ENCODE assay signal across 15 mouse cellular contexts in the genomic region with DNA sequence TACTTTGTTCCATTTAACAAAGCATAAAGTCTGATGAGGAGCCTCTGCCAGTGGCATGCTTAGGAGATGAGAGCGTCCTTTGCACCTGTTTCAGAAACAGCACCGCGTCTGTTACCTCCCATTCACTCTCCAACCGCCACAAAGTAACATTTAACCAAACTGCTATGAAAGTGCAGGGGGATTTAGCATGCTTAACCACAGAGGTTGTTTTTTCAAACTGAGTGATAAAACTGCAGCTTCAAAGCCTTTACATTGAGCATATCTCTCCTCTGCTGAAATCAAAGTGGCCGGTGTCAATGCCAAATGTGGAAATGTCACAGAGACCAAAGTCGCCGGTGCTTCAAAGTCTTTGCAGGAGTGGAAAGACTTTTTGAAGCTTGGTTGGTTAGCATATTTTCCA. TPM values are rescaled to one million over a fixed set of nuclear protein-coding genes. Genes with fewer than 3 reads are reported as not detected.
DNase-seq lines count a peak whose midpoint lies in the region; ATAC-seq lines count a peak whose summit lies in the region.
"Had no signal": no experiment of that assay in that cellular context is flagged by ENCODE, and none has a peak within 500 bp of the region (broad histone marks: within the 10 kb centered on the region; RNA-seq: fewer than 3 reads in every experiment).

No protein-coding gene starts in this region.

- no peak overlapping the region for H3K4me2 ChIP-seq in midbrain, embryonic 11.5 days
- no peak overlapping the region for H3K4me2 ChIP-seq in midbrain, embryonic 13.5 days (replicated peaks)
- H3K4me2 ChIP-seq: kidney, embryonic 15.5 days; limb, embryonic 13.5 days; lung, embryonic 15.5 days; neural tube, embryonic 13.5 days had no signal

- 90% methylated on average over 7 of the region's 7 CpGs for WGBS in midbrain, embryonic 11.5 days
- 92% methylated on average over 7 of the region's 7 CpGs for WGBS in midbrain, embryonic 13.5 days

- H3K4me1 ChIP-seq in midbrain, embryonic 11.5 days (ENCODE audit: control insufficient read depth, insufficient read depth, low read length), result no peaks in the 10 kb centered on the region
- H3K4me1 ChIP-seq in midbrain, embryonic 13.5 days (replicated peaks), result no peaks in the 10 kb centered on the region
- H3K4me1 ChIP-seq: limb, embryonic 13.5 days; lung, embryonic 15.5 days; neural tube, embryonic 13.5 days had no signal

- no peaks in the 10 kb centered on the region for H3K27me3 ChIP-seq in midbrain, embryonic 11.5 days (ENCODE audit: control insufficient read depth, insufficient read depth, low read length)
- no peaks in the 10 kb centered on the region for H3K27me3 ChIP-seq in midbrain, embryonic 13.5 days
- H3K27me3 ChIP-seq: kidney, embryonic 15.5 days; limb, embryonic 13.5 days; lung, embryonic 15.5 days; neural tube, embryonic 13.5 days had no signal

- H3K27ac ChIP-seq in midbrain, embryonic 11.5 days (ENCODE audit: low read depth, low read length), result no peak overlapping the region
- H3K27ac ChIP-seq in midbrain, embryonic 13.5 days, result no peak overlapping the region
- H3K27ac ChIP-seq: kidney, embryonic 15.5 days; limb, embryonic 13.5 days; lung, embryonic 15.5 days; midbrain, embryonic 10.5 days; neural tube, embryonic 13.5 days had no signal

- H3K4me3 ChIP-seq in midbrain, embryonic 11.5 days (ENCODE audit: low read depth, low read length), result no peak overlapping the region
- no peak overlapping the region for H3K4me3 ChIP-seq in midbrain, embryonic 13.5 days (replicated peaks)
- H3K4me3 ChIP-seq: kidney, embryonic 15.5 days; limb, embryonic 13.5 days; lung, embryonic 15.5 days; midbrain, embryonic 10.5 days; neural tube, embryonic 13.5 days had no signal

- H3K9me3 ChIP-seq in midbrain, embryonic 11.5 days (ENCODE audit: control insufficient read depth, low read length), result no peaks in the 10 kb centered on the region
- H3K9me3 ChIP-seq in midbrain, embryonic 13.5 days, result no peaks in the 10 kb centered on the region
- H3K9me3 ChIP-seq: kidney, embryonic 15.5 days; limb, embryonic 13.5 days; lung, embryonic 15.5 days; midbrain, embryonic 10.5 days; neural tube, embryonic 13.5 days had no signal

- DNase-seq in adrenal gland, adult (ENCODE audit: inconsistent age in 2 of 2, low spot score in 1 of 2), result peak; percentile 57 to 86
- no peak for DNase-seq in adrenal gland, postnatal 4 days (ENCODE audit: low spot score in 2 of 2)
- peak; percentile 81 for DNase-seq in midbrain, embryonic 11.5 days (ENCODE audit: low spot score, missing footprints)
- peak; percentile 91 for DNase-seq in induced T-regulatory cell, adult 2 months (ENCODE audit: low read depth)
- DNase-seq in thymus, postnatal 14 days, result peak; percentile 79
- DNase-seq in cerebellum, adult 9-11 months, result no peak
- no peak for DNase-seq in cerebellum, adult 8-10 months
- DNase-seq: cerebellum, adult 11-12 months; right cerebral cortex, postnatal 14 days had no signal

- no peak overlapping the region for H3K9ac ChIP-seq in midbrain, embryonic 11.5 days (ENCODE audit: low read length)
- no peak overlapping the region for H3K9ac ChIP-seq in midbrain, embryonic 13.5 days (replicated peaks)
- H3K9ac ChIP-seq: kidney, embryonic 15.5 days; limb, embryonic 13.5 days; lung, embryonic 15.5 days; neural tube, embryonic 13.5 days had no signal

- H3K36me3 ChIP-seq in midbrain, embryonic 11.5 days (ENCODE audit: control insufficient read depth, insufficient read depth, low read length), result no peaks in the 10 kb centered on the region
- H3K36me3 ChIP-seq in midbrain, embryonic 13.5 days, result no peaks in the 10 kb centered on the region
- H3K36me3 ChIP-seq: kidney, embryonic 15.5 days; limb, embryonic 13.5 days; lung, embryonic 15.5 days; midbrain, embryonic 10.5 days; neural tube, embryonic 13.5 days had no signal

- no peak for ATAC-seq in midbrain, embryonic 11.5 days (ENCODE audit: low FRiP score)
- ATAC-seq in midbrain, embryonic 13.5 days, result no peak

RNA-seq across cellular contexts. Expression of a gene that starts 39.2 kb away (rescaled TPM):
- 100 to 1,000 TPM; 278 to 288 TPM for total RNA-seq in adrenal gland, postnatal 4 days (2021)
- 28.4 and 32.3 TPM in 2 replicates for polyA plus RNA-seq in midbrain, embryonic 11.5 days (2014; fragmentation: Nextera tagmentation; extraction: Ambion mirVana)
- 19.4 and 20.8 TPM in 2 replicates for polyA plus RNA-seq in midbrain, embryonic 13.5 days (2015; fragmentation: Nextera tagmentation; extraction: Ambion mirVana)

Comparison
In these comparisons a context has a peak if more than half of its experiments do, and no peak if none do; other contexts are left out.
1. DNase-seq: peak in adrenal gland, adult (2 of 2), midbrain, embryonic 11.5 days (single experiment), induced T-regulatory cell, adult 2 months (single experiment) and thymus, postnatal 14 days (single experiment); none in adrenal gland, postnatal 4 days (0 of 2), cerebellum, adult 9-11 months (single experiment) and cerebellum, adult 8-10 months (single experiment).